7 mouse cellular contexts compared by ENCODE assay signal in the genomic region with DNA sequence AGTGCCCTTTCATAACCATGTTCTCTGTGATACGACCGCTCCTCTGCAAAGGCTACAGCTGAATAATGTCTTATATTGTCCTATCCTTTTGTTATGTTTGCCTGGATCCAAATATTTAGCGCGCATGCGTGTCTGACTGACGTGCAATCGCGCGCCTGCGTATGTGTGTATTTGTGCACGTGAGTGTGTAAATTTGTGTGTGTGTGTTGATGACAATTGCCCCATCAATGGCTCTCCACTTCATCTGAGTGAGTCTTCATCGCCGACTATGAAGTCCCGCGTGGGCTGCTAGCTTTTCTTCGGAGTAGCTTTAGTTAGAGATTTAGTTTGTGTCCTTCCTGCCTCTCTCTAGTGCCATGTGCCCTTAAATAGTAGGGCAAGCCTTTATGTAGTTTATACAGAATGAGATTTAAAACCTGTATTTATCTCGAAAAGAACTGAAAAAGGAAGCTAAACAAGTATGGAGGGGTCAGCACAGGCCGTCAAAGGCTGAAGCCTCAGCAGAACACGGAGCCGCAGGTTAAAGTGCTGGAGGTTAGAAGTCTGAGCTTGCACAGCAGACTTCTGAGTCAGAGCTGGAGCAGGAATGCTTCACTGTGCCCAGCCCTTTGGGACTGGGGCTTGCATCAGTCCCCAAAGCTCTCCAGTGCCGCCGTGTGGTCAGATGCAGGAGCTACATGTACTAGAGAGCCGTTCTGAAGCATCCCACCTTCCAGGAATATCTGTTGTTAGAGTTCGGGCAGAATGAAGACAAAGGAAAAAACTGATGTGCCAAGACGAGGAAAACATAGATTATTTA. TPM values are rescaled to one million over a fixed set of nuclear protein-coding genes. Genes with fewer than 3 reads are reported as not detected.
DNase-seq lines count a peak whose midpoint lies in the region; ATAC-seq and TF ChIP-seq lines count a peak whose summit lies in the region.

No protein-coding gene starts in this region.

- peak; percentile 92 for DNase-seq in adipocyte (ENCODE audit: low spot score)
- DNase-seq in embryo, embryonic 10.5 days (ENCODE audit: low spot score): peak; percentile 93
- peak; percentile 65 for DNase-seq in gastrocnemius, postnatal 25 days
- DNase-seq in left cerebral cortex, postnatal 14 days (ENCODE audit: low spot score in 2 of 2): peak; percentile 69 to 84
- DNase-seq in midbrain, embryonic 11.5 days (ENCODE audit: low spot score, missing footprints): peak; percentile 96

- H3K27me3 ChIP-seq in intestine, embryonic 15.5 days (replicated peaks): no peaks in the 10 kb centered on the region
- H3K27me3 ChIP-seq in midbrain, embryonic 11.5 days (ENCODE audit: control insufficient read depth, insufficient read depth, low read length): no peaks in the 10 kb centered on the region
- H3K27me3 ChIP-seq in small intestine, adult 2 months (ENCODE audit: control insufficient read depth, insufficient read depth, low read length): no peaks in the 10 kb centered on the region

- no peak overlapping the region for H3K4me2 ChIP-seq in intestine, embryonic 15.5 days (replicated peaks)
- H3K4me2 ChIP-seq in midbrain, embryonic 11.5 days: no peak overlapping the region

- no peak overlapping the region for H3K27ac ChIP-seq in intestine, embryonic 15.5 days
- no peak overlapping the region for H3K27ac ChIP-seq in midbrain, embryonic 11.5 days (ENCODE audit: low read depth, low read length)
- no peak overlapping the region for H3K27ac ChIP-seq in small intestine, adult 2 months (ENCODE audit: insufficient read depth, low read depth, low read length)

- peak; percentile 84 for TF ChIP-seq CTCF in small intestine, adult 2 months (IDR thresholded peaks at IDR 0.05; ENCODE audit: extremely low read depth, insufficient read length, insufficient replicate concordance, low read depth, low read length)

- ATAC-seq in intestine, embryonic 15.5 days: peak; percentile 94
- ATAC-seq in midbrain, embryonic 11.5 days (ENCODE audit: low FRiP score): peak; percentile 78

- H3K36me3 ChIP-seq in intestine, embryonic 15.5 days: no peaks in the 10 kb centered on the region
- no peaks in the 10 kb centered on the region for H3K36me3 ChIP-seq in midbrain, embryonic 11.5 days (ENCODE audit: control insufficient read depth, insufficient read depth, low read length)
- no peaks in the 10 kb centered on the region for H3K36me3 ChIP-seq in small intestine, adult 2 months (ENCODE audit: control insufficient read depth, insufficient read depth, low read length)

- H3K4me3 ChIP-seq in intestine, embryonic 15.5 days (replicated peaks): no peak overlapping the region
- no peak overlapping the region for H3K4me3 ChIP-seq in midbrain, embryonic 11.5 days (ENCODE audit: low read depth, low read length)
- H3K4me3 ChIP-seq in small intestine, adult 2 months (ENCODE audit: low read depth, low read length): no peak overlapping the region

- no peaks in the 10 kb centered on the region for H3K9me3 ChIP-seq in intestine, embryonic 15.5 days
- no peaks in the 10 kb centered on the region for H3K9me3 ChIP-seq in midbrain, embryonic 11.5 days (ENCODE audit: control insufficient read depth, low read length)

- no peak for TF ChIP-seq POLR2A in small intestine, adult 2 months (IDR thresholded peaks at IDR 0.05; ENCODE audit: low read depth, low read length)

- intact Hi-C loops in left cerebral cortex, postnatal 14 days (cut with DNase I): loop anchor here (1.0 to 10.0 kb wide), 4 partner anchors 36 to 284 kb away; no protein-coding TSS in a partner anchor

- H3K4me1 ChIP-seq in intestine, embryonic 15.5 days (replicated peaks): no peaks in the 10 kb centered on the region; the same call in 1 of the 2 replicates
- no peaks in the 10 kb centered on the region for H3K4me1 ChIP-seq in midbrain, embryonic 11.5 days (ENCODE audit: control insufficient read depth, insufficient read depth, low read length)
- no peaks in the 10 kb centered on the region for H3K4me1 ChIP-seq in small intestine, adult 2 months (ENCODE audit: control insufficient read depth, insufficient read depth, insufficient read length, low read length)

- WGBS in intestine, embryonic 15.5 days: 47% methylated on average over 25 of the region's 25 CpGs
- WGBS in midbrain, embryonic 11.5 days: 57% methylated on average over 25 of the region's 25 CpGs
- 50% methylated on average over 25 of the region's 25 CpGs for WGBS in small intestine, adult 2 months

- H3K9ac ChIP-seq in intestine, embryonic 15.5 days: no peak overlapping the region
- no peak overlapping the region for H3K9ac ChIP-seq in midbrain, embryonic 11.5 days (ENCODE audit: low read length)

RNA-seq across cellular contexts. Expression of a gene that starts 38.5 kb away (rescaled TPM):
- total RNA-seq in gastrocnemius, postnatal 25 days (2021): not detected
- polyA plus RNA-seq in intestine, embryonic 15.5 days (2015; fragmentation: Nextera tagmentation; extraction: Ambion mirVana): 0.13 and 0.26 TPM in 2 replicates
- 1 to 10 TPM; 2.0 TPM for total RNA-seq in left cerebral cortex, postnatal 14 days (2021)
- 0.10 and 0.22 TPM in 2 replicates for polyA plus RNA-seq in midbrain, embryonic 11.5 days (2014; fragmentation: Nextera tagmentation; extraction: Ambion mirVana)
- polyA plus RNA-seq in small intestine, adult 2 months (2012; rRNA removed): not detected in 2 replicates

RNA-seq across cellular contexts. Expression of a gene that starts 53.9 kb away (rescaled TPM):
- total RNA-seq in gastrocnemius, postnatal 25 days (2021): 100 to 1,000 TPM; 102 to 113 TPM
- polyA plus RNA-seq in intestine, embryonic 15.5 days (2015; fragmentation: Nextera tagmentation; extraction: Ambion mirVana): 58.1 and 60.9 TPM in 2 replicates
- 10 to 100 TPM; 40.8 to 46.8 TPM for total RNA-seq in left cerebral cortex, postnatal 14 days (2021)
- polyA plus RNA-seq in midbrain, embryonic 11.5 days (2014; fragmentation: Nextera tagmentation; extraction: Ambion mirVana): 24.6 and 26.5 TPM in 2 replicates
- polyA plus RNA-seq in small intestine, adult 2 months (2012; rRNA removed): 15.2 and 22.8 TPM in 2 replicates
